Mouse (Mus musculus): ENCODE measurements around the gene Gm20605. TPM values are rescaled to one million over a fixed set of nuclear protein-coding genes. Genes with fewer than 3 reads are reported as not detected.

Gm20605 gene
- polyA plus RNA-seq, 1 experiment from 2014 or later, result 17.5 TPM

DNA sequence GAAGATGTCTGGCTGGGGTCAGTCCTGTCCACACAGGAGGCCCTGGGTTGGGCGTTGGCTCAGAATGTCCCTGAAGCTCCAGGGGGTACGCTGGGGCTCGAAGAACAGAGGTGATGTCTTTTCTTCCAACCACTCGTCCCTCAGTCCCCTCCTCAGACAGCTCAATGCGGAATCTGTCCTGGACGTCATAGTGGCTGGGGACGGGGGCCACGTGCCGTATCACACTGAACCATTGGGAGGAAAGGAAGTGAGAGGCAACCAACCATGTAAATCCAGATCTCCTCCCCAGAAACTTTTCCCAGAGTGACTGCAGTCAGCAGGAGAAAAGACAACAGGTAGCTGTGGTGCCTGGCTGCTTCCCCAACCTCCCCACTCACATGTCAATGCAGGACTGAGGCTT is 29.4 kb upstream of the Gm20605 start:
- no peaks in the 10 kb centered on the region for H3K27me3 ChIP-seq
- POLR2A ChIA-PET, result interaction anchor here (0.5 to 2.3 kb wide), 6 partner anchors 10 to 497 kb away, joined by 3 to 8 read pairs (median 6); partner anchors contain the start of genes Epo and Pcolce
- no peak for DNase-seq (ENCODE audit: low read depth, low spot score)
- in situ Hi-C loops (cut with MboI; ENCODE audit: low pct_unique_long_range_greater_than_20kb), result no loop called here
- ATAC-seq, result no peak
- TF ChIP-seq CTCF (IDR thresholded peaks at IDR 0.05), result no peak
- CTCF ChIA-PET, result interaction anchor here (0.7 to 1.8 kb wide), 5 partner anchors 50 to 98 kb away, joined by 3 to 5 read pairs (median 4); partner anchors contain the start of gene Pop7

DNA sequence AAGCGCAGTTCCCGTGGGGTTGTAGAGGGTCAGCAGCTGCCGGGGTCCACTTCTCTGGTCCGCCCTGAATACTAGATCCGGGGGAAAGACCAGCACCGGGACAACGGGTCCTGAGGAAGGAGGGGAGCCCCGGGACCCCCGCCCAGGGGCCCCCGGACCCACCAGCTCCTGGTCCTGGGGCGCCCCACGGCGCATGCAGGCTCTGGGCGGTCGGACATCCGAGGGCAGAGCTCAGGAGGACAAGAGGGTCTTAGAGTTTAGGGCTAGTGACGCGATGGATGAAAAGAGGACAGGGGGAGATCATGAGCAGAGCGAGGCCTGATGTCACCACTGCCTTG is 28.7 kb upstream of the Gm20605 start:
- CTCF ChIA-PET, result interaction anchor here (0.6 to 1.8 kb wide), 6 partner anchors 50 to 1720 kb away, joined by 3 to 5 read pairs (median 4); partner anchors contain the start of gene Pop7
- POLR2A ChIA-PET, result interaction anchor here (0.6 to 2.3 kb wide), 7 partner anchors 9 to 111 kb away, joined by 3 to 8 read pairs (median 4); partner anchors contain the start of genes Epo, Pcolce and Pop7
- no peak for DNase-seq (ENCODE audit: low read depth, low spot score)
- no peak for TF ChIP-seq CTCF (IDR thresholded peaks at IDR 0.05)
- ATAC-seq, result peak; percentile 36
- in situ Hi-C loops (cut with MboI; ENCODE audit: low pct_unique_long_range_greater_than_20kb), result loop anchor here (5.0 kb wide), 2 partner anchors 52 to 68 kb away; partner anchors contain the start of genes Epo and Gnb2
- H3K27me3 ChIP-seq, result no peaks in the 10 kb centered on the region

- TF ChIP-seq CTCF (IDR thresholded peaks at IDR 0.05), result no peak
- ATAC-seq (peak; percentile 89), DNase-seq (ENCODE audit: low read depth, low spot score) (peak; percentile 95)
- CTCF ChIA-PET, result interaction anchor here (0.6 to 1.8 kb wide), 4 partner anchors 49 to 1720 kb away, joined by 3 to 5 read pairs (median 4); partner anchors contain the start of gene Pop7
- in situ Hi-C loops (cut with MboI; ENCODE audit: low pct_unique_long_range_greater_than_20kb), result loop anchor here (5.0 kb wide), 2 partner anchors 52 to 68 kb away; partner anchors contain the start of genes Epo and Gnb2
- POLR2A ChIA-PET, result interaction anchor here (0.9 to 2.3 kb wide), 7 partner anchors 9 to 98 kb away, joined by 3 to 8 read pairs (median 4); partner anchors contain the start of genes Epo, Pcolce and Pop7
- H3K27me3 ChIP-seq, result no peaks in the 10 kb centered on the region
These were observed 28.2 kb upstream of the Gm20605 start, which contains the start of gene Mospd3 for GRCm38 (mm10) chr5:137600619-137601364. Gene Mospd3, minus strand, starts transcription at chr5:137601058.

DNA sequence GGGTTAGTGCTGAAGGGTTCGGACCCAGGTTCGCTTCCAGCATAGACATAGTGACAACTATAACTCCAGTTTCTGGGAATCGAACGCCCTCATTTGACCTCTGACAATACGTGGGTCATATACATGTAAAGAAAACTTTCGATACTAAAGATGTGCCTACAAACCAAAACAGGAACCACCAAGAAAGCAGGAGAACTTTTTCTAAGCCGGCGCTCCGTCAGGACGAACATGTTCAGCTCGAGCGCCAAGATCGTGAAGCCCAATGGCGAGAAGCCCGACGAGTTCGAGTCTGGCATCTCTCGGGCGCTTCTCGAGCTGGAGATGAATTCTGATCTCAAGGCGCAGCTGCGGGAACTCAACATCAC is 27.6 kb upstream of the Gm20605 start:
- H3K27me3 ChIP-seq, result no peaks in the 10 kb centered on the region
- DNase-seq (ENCODE audit: low read depth, low spot score) (no peak), ATAC-seq (no peak)
- in situ Hi-C loops (cut with MboI; ENCODE audit: low pct_unique_long_range_greater_than_20kb), result loop anchor here (5.0 kb wide), 2 partner anchors 51 to 69 kb away; partner anchors contain the start of genes Epo and Gnb2
- ChIA-PET POLR2A (interaction anchor here (0.9 to 2.3 kb wide), 3 partner anchors 10 to 70 kb away, joined by 4 to 8 read pairs (median 5); partner anchors contain the start of gene Epo), CTCF (no interaction called here)
- no peak for TF ChIP-seq CTCF (IDR thresholded peaks at IDR 0.05)

DNA sequence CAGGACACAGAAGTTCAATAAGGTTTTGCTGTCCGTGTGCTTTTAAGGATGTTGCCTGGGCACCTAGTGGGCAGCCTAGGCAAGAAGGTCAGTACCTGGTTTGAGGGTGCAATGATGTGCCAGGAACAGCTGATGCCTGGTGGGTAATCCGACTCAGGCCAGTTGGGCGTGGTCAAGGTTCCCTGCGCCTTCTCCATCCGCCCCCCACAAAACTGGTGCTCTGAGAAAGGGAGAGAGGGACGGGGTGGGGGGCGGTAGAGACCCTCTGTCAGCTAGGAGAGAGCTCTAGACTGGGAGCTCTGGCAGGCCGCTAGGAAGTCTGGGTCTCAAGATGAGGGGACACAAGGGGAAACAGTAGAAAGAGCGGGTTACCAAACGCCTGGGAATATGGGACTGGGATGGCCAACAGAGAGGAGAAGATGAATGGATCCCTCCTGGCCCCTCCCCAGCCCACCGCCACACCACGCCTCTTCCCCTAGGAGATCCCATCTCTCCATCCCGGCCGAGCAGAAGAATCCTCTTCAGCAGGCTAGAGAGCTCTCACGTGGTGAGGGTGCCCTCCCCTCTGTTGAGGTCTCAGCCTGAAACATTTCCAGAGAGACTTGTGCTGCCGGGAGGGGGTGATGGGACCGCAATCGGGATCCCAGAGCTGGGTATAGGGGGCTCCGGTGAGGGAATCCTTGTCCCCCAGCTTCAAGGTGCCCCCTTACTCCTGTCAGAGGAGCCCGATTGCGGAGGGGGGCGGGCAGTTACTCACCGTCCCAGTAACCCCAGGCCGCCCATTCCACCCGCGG is 20.9 kb upstream of the Gm20605 start:
- ATAC-seq (no peak), DNase-seq (ENCODE audit: low read depth, low spot score) (no peak)
- TF ChIP-seq CTCF (IDR thresholded peaks at IDR 0.05), result no peak
- in situ Hi-C loops (cut with MboI; ENCODE audit: low pct_unique_long_range_greater_than_20kb), result no loop called here
- H3K27me3 ChIP-seq, result no peaks in the 10 kb centered on the region
- ChIA-PET CTCF (no interaction called here), POLR2A (interaction anchor here (1.2 kb wide), 1 partner anchor 106 kb away, joined by 3 read pairs; the partner anchor contains the start of gene Pop7)

DNA sequence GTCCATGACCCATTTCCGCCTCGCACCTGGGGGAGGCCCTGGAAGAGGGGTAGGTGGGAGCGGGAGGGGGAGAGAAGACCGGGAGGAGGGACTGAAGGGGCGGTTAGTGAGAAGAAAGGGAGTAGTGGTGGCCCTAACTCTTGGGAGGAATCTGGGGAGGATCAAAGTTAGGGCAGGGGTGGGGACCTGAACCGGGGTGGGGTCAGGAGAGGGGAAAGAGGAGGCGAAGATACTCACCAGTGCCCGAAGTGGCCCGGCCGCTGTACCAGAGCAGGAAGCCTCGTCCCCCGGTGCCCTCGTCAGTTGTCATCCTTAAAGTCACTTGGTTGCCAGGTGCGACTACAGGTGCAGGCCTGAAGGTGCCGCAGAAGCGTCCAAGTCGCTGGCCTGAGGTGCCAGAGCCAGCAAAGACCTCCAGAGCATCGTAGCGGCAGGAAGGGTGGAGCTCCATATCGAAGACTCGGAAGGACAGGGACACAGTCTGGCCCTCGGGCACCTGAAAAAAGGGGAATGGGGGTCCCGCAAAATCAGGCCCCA is 20.3 kb upstream of the Gm20605 start:
- ATAC-seq (no peak), DNase-seq (ENCODE audit: low read depth, low spot score) (no peak)
- no peaks in the 10 kb centered on the region for H3K27me3 ChIP-seq
- CTCF ChIA-PET, result interaction anchor here (1.0 to 1.1 kb wide), 2 partner anchors 43 to 106 kb away, joined by 3 to 5 read pairs; partner anchors contain the start of gene Pop7
- in situ Hi-C loops (cut with MboI; ENCODE audit: low pct_unique_long_range_greater_than_20kb), result no loop called here
- POLR2A ChIA-PET, result interaction anchor here (0.6 to 1.2 kb wide), 5 partner anchors 9 to 140 kb away, joined by 3 to 6 read pairs (median 3); partner anchors contain the start of gene Pop7
- TF ChIP-seq CTCF (IDR thresholded peaks at IDR 0.05), result no peak

DNA sequence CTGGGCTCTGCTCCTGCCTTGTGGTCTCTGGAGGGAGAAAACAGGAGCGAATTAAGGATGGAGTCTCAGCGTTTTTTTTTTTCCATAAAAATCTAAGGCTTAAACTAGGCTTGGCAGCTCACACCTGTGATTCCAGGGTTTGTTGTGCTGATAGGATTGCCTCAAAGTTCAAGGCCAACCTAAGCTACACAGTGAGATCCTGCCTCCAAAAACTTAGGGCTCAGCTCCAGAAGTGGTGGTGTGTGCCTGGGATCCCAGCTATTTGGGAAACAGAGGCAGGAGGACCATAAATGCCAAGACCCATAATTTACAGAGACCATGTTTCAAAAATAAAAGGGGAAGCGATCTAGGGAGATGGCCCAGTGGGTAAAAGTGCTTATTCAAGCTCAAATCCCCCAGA is 19.7 kb upstream of the Gm20605 start:
- no peak for DNase-seq (ENCODE audit: low read depth, low spot score)
- in situ Hi-C loops (cut with MboI; ENCODE audit: low pct_unique_long_range_greater_than_20kb), result no loop called here
- TF ChIP-seq CTCF (IDR thresholded peaks at IDR 0.05), result no peak
- ChIA-PET CTCF (interaction anchor here (1.0 to 1.1 kb wide), 2 partner anchors 43 to 107 kb away, joined by 3 to 5 read pairs; partner anchors contain the start of gene Pop7), POLR2A (interaction anchor here (0.6 to 1.2 kb wide), 6 partner anchors 10 to 139 kb away, joined by 3 to 6 read pairs (median 3); partner anchors contain the start of gene Pop7)
- ATAC-seq, result no peak
- H3K27me3 ChIP-seq, result no peaks in the 10 kb centered on the region

DNA sequence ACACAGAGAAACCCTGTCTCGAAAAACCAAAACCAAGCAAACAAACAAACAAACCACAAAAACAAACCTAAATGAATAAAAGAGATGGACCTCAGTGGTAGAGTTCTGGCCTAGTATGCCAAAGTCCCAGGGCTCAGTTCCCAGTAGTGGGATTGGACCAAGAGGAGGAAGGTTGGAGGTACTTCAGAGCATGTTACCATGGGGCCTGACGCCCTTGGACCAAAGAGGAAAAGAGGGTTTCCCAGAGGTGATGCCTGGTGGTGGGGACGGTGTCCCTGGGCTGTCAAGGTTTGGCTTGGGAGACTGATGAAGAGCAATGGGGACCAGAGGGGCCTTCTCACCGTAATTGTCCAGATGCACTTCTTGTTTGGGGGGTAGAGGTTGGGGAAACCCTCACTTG is 18.9 kb upstream of the Gm20605 start:
- in situ Hi-C loops (cut with MboI; ENCODE audit: low pct_unique_long_range_greater_than_20kb), result no loop called here

DNA sequence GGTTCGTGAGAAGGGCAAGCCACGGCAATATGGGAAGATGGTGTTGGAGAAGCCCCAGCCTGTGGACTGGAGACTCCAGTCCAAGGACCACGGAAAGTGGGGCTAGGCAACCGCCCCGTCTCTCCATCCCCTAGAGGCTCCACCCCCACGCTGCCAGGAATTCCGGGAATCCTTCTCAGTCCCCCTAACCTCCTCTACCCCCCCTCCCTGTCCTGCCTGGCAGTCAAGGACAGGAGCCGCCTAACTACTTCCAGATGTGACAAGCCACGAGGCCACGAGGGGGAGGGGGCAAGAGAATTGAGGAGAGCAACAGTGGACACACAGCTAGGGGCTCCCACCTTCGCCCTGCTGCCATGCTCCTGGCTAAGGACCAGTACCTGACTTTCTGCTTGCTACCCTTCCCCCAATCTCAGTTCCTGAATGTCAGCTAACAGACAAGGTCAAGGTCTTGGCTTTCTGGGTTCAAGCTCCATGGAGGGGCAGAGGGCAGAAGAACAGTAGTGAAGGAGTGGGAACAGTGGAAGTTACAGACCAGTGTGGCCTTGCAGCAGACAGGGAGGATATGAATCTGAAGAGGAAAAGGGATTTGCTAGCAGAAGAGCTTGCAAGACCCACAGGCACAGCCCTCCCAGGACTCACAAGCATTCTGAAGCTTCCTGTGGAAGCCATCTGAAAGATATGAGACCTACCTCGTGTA is 18.3 kb upstream of the Gm20605 start:
- DNase-seq (ENCODE audit: low read depth, low spot score), result no peak
- H3K27me3 ChIP-seq, result no peaks in the 10 kb centered on the region
- CTCF ChIA-PET, result interaction anchor here (0.7 to 1.5 kb wide), 3 partner anchors 9 to 104 kb away, joined by 3 to 4 read pairs (median 3); no protein-coding TSS in a partner anchor
- in situ Hi-C loops (cut with MboI; ENCODE audit: low pct_unique_long_range_greater_than_20kb), result no loop called here
- TF ChIP-seq CTCF (IDR thresholded peaks at IDR 0.05), result no peak
- POLR2A ChIA-PET, result interaction anchor here (0.8 to 4.1 kb wide), 5 partner anchors 9 to 84 kb away, joined by 3 to 31 read pairs (median 5); partner anchors contain the start of genes Fbxo24, Gm20605 and Lrch4
- ATAC-seq, result peak; percentile 12

More for the DNA sequence above, 18.9 kb upstream of the Gm20605 start:
- ChIA-PET CTCF (interaction anchor here (1.1 kb wide), 1 partner anchor 38 kb away, joined by 3 read pairs; no protein-coding TSS in a partner anchor), POLR2A (interaction anchor here (1.0 to 2.0 kb wide), 4 partner anchors 10 to 78 kb away, joined by 3 to 7 read pairs (median 4); no protein-coding TSS in a partner anchor)
- TF ChIP-seq CTCF (IDR thresholded peaks at IDR 0.05), result no peak
- ATAC-seq (no peak), DNase-seq (ENCODE audit: low read depth, low spot score) (no peak)
- H3K27me3 ChIP-seq, result no peaks in the 10 kb centered on the region
